Mouse (Mus musculus) hindbrain, embryonic 14.5 days (tissue): ENCODE data around the gene Kctd17. TPM values are rescaled to one million over a fixed set of nuclear protein-coding genes. Genes with fewer than 3 reads are reported as not detected.

ENCODE experiments used
- ATAC-seq: fragments of 200-750 bp; cut with Nextera tagmentation; 2 replicates; pipeline ENCODE4 v1.8.0; 2017; ENCODE audit warnings: moderate number of reproducible peaks, mild to moderate bottlenecking, moderate TSS enrichment, moderate library complexity; ENCODE audit not compliant: low FRiP score
- DNase-seq: peaks from one replicate; pipeline ENCODE4 v3.0.0-alpha.2; 2015; ENCODE audit warnings: low spot score
- H3K27ac ChIP-seq: fragments of 300-500 bp; sonication (generic); 2 replicates; pipeline ENCODE4 v1.5.1; 2014; ENCODE audit warnings: mild to moderate bottlenecking, moderate library complexity
- H3K27me3 ChIP-seq: fragments of 300-500 bp; sonication (generic); 2 replicates; pipeline ENCODE4 v1.6.1; 2014; ENCODE audit warnings: mild to moderate bottlenecking, low read length, mixed read lengths; ENCODE audit not compliant: control insufficient read depth, insufficient read depth
- H3K36me3 ChIP-seq: fragments of 300-500 bp; sonication (generic); replicated peaks from 2 replicates; pipeline ENCODE4 v1.6.1; 2014; ENCODE audit not compliant: control insufficient read depth, insufficient read depth
- H3K4me1 ChIP-seq: fragments of 300-500 bp; sonication (generic); replicated peaks from 2 replicates; pipeline ENCODE4 v1.6.1; 2014; ENCODE audit warnings: antibody characterized with exemption, low read length, mixed read lengths; ENCODE audit not compliant: control insufficient read depth, insufficient read depth
- H3K4me2 ChIP-seq: fragments of 300-500 bp; sonication (generic); replicated peaks from 2 replicates; pipeline ENCODE4 v1.6.1; 2014; ENCODE audit warnings: mild to moderate bottlenecking, moderate library complexity
- H3K4me3 ChIP-seq: fragments of 300-500 bp; sonication (generic); replicated peaks from 2 replicates; pipeline ENCODE4 v1.5.1; 2014; ENCODE audit warnings: mild to moderate bottlenecking, low read length
- H3K9ac ChIP-seq: fragments of 300-500 bp; sonication (generic); 2 replicates; pipeline ENCODE4 v1.6.1; 2014
- H3K9me3 ChIP-seq: fragments of 300-500 bp; sonication (generic); 2 replicates; pipeline ENCODE4 v1.6.1; 2016; ENCODE audit warnings: low read length; ENCODE audit not compliant: control insufficient read depth
- whole genome bisulfite sequencing: fragments of 180-500 bp; shearing (Covaris S2); extraction: QIAGEN DNeasy Blood & Tissue Kit; methylation state at CpG from one replicate; pipeline ENCODE4 v1.1.7; 2014; 5-methylcytosine and 5-hydroxymethylcytosine counted together
- polyA plus RNA-seq: library from polyadenylated mRNA; unstranded; fragments of >200 nt; fragmentation: Nextera tagmentation; extraction: Ambion mirVana; gene quantifications from 2 replicates; pipeline ENCODE4 v1.2.1, GENCODE M21; 2014

The Kctd17 gene
- polyA plus RNA-seq, 1 experiment from 2014 or later = 141 TPM

DNA sequence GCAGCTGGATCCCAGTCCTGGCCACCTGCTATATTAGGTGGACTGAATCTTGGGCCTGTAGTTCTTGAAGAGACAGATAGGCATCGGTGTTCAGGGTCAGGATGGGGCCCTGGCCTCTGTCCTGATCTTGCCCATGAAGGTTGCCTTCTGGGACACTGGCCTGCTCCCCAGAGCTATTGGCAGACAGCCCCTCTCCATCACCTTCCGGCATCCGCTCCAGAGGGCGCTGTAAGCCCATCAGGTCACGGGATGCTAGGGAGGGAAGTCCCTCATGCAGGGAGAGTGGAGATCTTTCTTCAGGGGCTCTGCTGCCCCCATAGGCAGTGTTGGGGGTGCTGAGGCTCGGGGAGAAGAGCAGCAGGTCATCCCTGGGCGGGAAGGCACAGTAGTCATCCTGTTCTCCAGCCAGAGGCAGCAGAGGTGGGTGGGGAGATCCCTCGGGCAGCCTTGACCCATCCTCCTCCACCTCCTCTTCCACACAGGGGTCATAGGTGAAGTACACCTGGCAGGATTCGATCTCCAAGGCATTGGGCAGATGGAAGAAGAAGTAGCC is 53.2 kb downstream of the Kctd17 start:
- Histone ChIP-seq H3K9me3 (no peaks in the 10 kb centered on the region), H3K27ac (no peak overlapping the region), H3K4me2 (no peak overlapping the region), H3K9ac (no peak overlapping the region), H3K4me1 (no peaks in the 10 kb centered on the region), H3K27me3 (no peaks in the 10 kb centered on the region), H3K4me3 (no peak overlapping the region), H3K36me3 (no peaks in the 10 kb centered on the region)
- no peak for ATAC-seq
- 54% methylated on average over 9 of the region's 9 CpGs for WGBS
- DNase-seq = no peak

DNA sequence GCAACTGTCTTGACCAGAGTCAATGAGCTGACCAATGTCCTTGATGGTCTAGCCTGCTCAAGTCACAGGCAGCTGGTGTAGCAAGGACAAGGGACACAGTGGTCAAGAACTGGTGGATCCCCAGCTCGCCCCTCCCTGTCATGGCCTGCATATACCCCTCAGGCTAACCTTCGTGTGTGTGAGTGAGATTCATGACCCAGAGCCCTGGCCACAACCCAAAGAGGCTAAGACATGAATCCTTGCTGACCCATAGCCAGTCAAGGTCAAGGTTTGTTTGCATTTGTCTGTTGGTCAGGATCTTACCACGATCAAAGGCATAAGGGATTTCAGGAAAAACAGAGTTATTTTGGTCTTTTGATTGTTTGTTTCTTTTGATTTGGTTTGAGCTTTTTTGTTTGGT is 54.2 kb downstream of the Kctd17 start:
- Histone ChIP-seq H3K4me1 (no peaks in the 10 kb centered on the region), H3K9ac (no peak overlapping the region), H3K36me3 (no peaks in the 10 kb centered on the region), H3K27me3 (no peaks in the 10 kb centered on the region), H3K27ac (no peak overlapping the region), H3K4me2 (no peak overlapping the region), H3K4me3 (no peak overlapping the region), H3K9me3 (no peaks in the 10 kb centered on the region)
- no peak for ATAC-seq
- 79% methylated on average over 3 of the region's 3 CpGs for WGBS
- DNase-seq = no peak

DNA sequence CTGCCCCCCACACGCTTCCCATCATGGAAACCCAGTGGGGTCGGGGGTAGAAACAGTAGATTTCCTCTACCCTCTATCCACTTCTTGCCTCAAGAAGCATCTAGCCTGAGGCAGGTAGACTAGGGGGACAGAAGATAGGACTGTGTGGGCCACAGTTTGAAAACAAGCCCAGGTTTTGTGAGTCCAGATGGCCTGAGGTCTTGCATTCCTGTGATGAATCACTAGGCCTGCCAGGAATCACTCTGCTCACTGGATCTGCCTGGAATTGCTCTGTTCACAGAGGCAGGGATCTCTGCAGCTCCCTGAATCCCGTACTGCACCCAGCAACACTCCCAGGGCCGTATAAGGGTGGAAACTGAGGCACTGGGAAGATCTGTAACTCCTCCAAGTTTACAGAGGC is 54.9 kb downstream of the Kctd17 start:
- H3K9ac ChIP-seq = no peak overlapping the region
- no peaks in the 10 kb centered on the region for H3K4me1 ChIP-seq
- WGBS = 83% methylated on average over 4 of the region's 4 CpGs
- no peak overlapping the region for H3K27ac ChIP-seq
- DNase-seq = no peak
- no peaks in the 10 kb centered on the region for H3K27me3 ChIP-seq
- H3K9me3 ChIP-seq = no peaks in the 10 kb centered on the region
- H3K4me3 ChIP-seq = no peak overlapping the region
- H3K36me3 ChIP-seq = no peaks in the 10 kb centered on the region
- H3K4me2 ChIP-seq = no peak overlapping the region
- no peak for ATAC-seq

DNA sequence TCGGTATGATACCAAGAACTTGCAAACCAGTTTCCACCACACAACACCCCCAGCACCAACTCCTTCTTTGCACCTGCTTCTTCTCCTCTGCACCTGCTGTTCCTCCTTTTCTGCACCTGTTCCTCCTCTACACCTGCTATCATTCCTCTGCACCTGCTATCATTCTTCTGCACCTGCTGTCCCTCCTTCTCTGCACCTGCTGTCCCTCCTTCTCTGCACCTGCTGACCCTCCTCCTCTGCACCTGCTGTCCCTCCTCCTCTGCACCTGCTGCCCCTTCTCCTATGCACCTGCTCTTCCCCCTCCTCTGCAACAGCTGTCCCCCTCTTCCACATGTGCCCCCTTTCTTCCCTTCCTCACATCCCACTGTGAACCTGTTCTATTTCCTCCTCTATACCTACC is 58.2 kb downstream of the Kctd17 start:
- no peaks in the 10 kb centered on the region for H3K4me1 ChIP-seq
- no peak overlapping the region for H3K4me3 ChIP-seq
- DNase-seq (no peak), ATAC-seq (no peak)
- H3K9ac ChIP-seq = no peak overlapping the region
- no peaks in the 10 kb centered on the region for H3K27me3 ChIP-seq
- no peaks in the 10 kb centered on the region for H3K9me3 ChIP-seq
- no peaks in the 10 kb centered on the region for H3K36me3 ChIP-seq
- H3K4me2 ChIP-seq = no peak overlapping the region
- 100% methylated on average over 1 of the region's 1 CpGs for WGBS
- H3K27ac ChIP-seq = no peak overlapping the region

DNA sequence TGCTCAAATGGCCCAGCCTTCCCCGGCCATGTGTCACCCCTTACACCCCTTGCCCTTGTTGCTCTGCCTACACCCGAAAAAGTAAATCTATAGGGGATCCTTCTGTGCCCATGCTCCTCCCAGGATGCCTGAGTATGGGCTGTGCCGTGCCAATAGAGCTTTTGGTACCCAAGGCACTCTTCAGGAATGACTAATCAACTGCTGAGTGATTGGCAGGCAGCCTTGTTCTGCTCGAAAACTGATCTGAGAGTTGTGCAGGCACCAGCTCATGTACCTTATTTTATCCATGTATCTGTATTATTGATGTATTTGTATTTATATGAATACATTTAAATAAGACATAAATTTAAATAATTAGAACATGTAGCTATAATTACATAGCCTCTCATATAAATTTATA is 58.7 kb downstream of the Kctd17 start:
- Histone ChIP-seq H3K9me3 (no peaks in the 10 kb centered on the region), H3K4me1 (no peaks in the 10 kb centered on the region), H3K27me3 (no peaks in the 10 kb centered on the region), H3K27ac (no peak overlapping the region), H3K4me2 (no peak overlapping the region), H3K4me3 (no peak overlapping the region), H3K36me3 (no peaks in the 10 kb centered on the region), H3K9ac (no peak overlapping the region)
- DNase-seq = no peak
- no peak for ATAC-seq
- WGBS = 69% methylated on average over 4 of the region's 4 CpGs

Other genes starting within 250 kb of the Kctd17 start
- 6.8 and 8.7 TPM in 2 replicates for gene Pvalb, start 222.2 kb upstream of the Kctd17 start, polyA plus RNA-seq
- 1.5 and 2.7 TPM in 2 replicates for gene Ncf4, start 183.8 kb upstream of the Kctd17 start, polyA plus RNA-seq
- gene Csf2rb2, start 122.8 kb upstream of the Kctd17 start, polyA plus RNA-seq = 0.21 and 0.33 TPM in 2 replicates
- gene Csf2rb, start 102.8 kb upstream of the Kctd17 start, polyA plus RNA-seq = 0.47 and 1.1 TPM in 2 replicates
- not detected in 2 replicates for gene Tex33, start 32.7 kb upstream of the Kctd17 start, polyA plus RNA-seq
- gene Tst, start 22.7 kb upstream of the Kctd17 start, polyA plus RNA-seq = 21.4 and 23.7 TPM in 2 replicates
- gene Mpst, start 22.1 kb upstream of the Kctd17 start, polyA plus RNA-seq = 3.2 and 4.2 TPM in 2 replicates
- gene Tmprss6, start 40.1 kb downstream of the Kctd17 start, polyA plus RNA-seq = 0.48 and 1.1 TPM in 2 replicates
- 0.14 and 0.20 TPM in 2 replicates for gene Il2rb, start 66.7 kb downstream of the Kctd17 start, polyA plus RNA-seq
- 9.5 and 11.0 TPM in 2 replicates for gene C1qtnf6, start 102.9 kb downstream of the Kctd17 start, polyA plus RNA-seq
- 0.34 and 0.64 TPM in 2 replicates for gene Sstr3, start 116.1 kb downstream of the Kctd17 start, polyA plus RNA-seq
- gene Rac2, start 144.2 kb downstream of the Kctd17 start, polyA plus RNA-seq = 6.3 and 8.1 TPM in 2 replicates
- gene Cyth4, start 168.5 kb downstream of the Kctd17 start, polyA plus RNA-seq = 2.5 and 3.8 TPM in 2 replicates